Comparison of ENCODE assay signal across 8 mouse cellular contexts in genomic region chr7:80368635-80369421, GRCm38 (mm10). TPM values are rescaled to one million over a fixed set of nuclear protein-coding genes. Genes with fewer than 3 reads are reported as not detected.
DNase-seq lines count a peak whose midpoint lies in the region; ATAC-seq and TF ChIP-seq lines count a peak whose summit lies in the region.

No protein-coding gene starts in this region.

- H3K9me3 ChIP-seq in embryonic facial prominence, embryonic 15.5 days (replicated peaks), result no peaks in the 10 kb centered on the region
- H3K9me3 ChIP-seq in limb, embryonic 14.5 days (ENCODE audit: control insufficient read depth, low read length), result no peaks in the 10 kb centered on the region

- H3K27me3 ChIP-seq in testis, adult 2 months (ENCODE audit: control insufficient read depth, insufficient read depth, low read length), result no peaks in the 10 kb centered on the region
- no peaks in the 10 kb centered on the region for H3K27me3 ChIP-seq in embryonic facial prominence, embryonic 15.5 days
- H3K27me3 ChIP-seq in limb, embryonic 14.5 days (ENCODE audit: control insufficient read depth, insufficient read depth, low read length), result no peaks in the 10 kb centered on the region

- no peak for TF ChIP-seq POLR2A in testis, adult 2 months (IDR thresholded peaks at IDR 0.05; ENCODE audit: control insufficient read depth, low read depth, low read length)
- no peak for TF ChIP-seq POLR2A in limb, embryonic 14.5 days (IDR thresholded peaks at IDR 0.05; ENCODE audit: borderline replicate concordance, extremely low read depth, insufficient read depth, insufficient read length)

- no peak overlapping the region for H3K4me3 ChIP-seq in testis, adult 2 months (ENCODE audit: control insufficient read depth, low read depth, low read length)
- H3K4me3 ChIP-seq in embryonic facial prominence, embryonic 15.5 days (replicated peaks), result 0 out of 2 replicates have a peak overlapping the region, but pooled peaks have one; percentile 60
- 0 out of 2 replicates have a peak overlapping the region, but pooled peaks have one; percentile 2 for H3K4me3 ChIP-seq in limb, embryonic 14.5 days (replicated peaks; ENCODE audit: low read length)

- no peak for DNase-seq in testis, postnatal 14 days (ENCODE audit: low spot score)
- DNase-seq in limb, embryonic 14.5 days (ENCODE audit: low spot score), result no peak
- DNase-seq in thymus, postnatal 14 days, result peak; percentile 36
- DNase-seq in left cerebral cortex, adult 9 months (ENCODE audit: low spot score in 2 of 2), result no peak
- no peak for DNase-seq in right cerebral cortex, postnatal 14 days
- DNase-seq in right cerebral cortex, postnatal 4 days, result no peak

- TF ChIP-seq CTCF in testis, adult 2 months (IDR thresholded peaks at IDR 0.05; ENCODE audit: control insufficient read depth, insufficient read depth, insufficient replicate concordance, low read depth, low read length), result no peak

- peaks cover 7% of the 10 kb centered on the region for H3K4me1 ChIP-seq in testis, adult 2 months (ENCODE audit: control insufficient read depth, insufficient read depth, low read length)
- H3K4me1 ChIP-seq in embryonic facial prominence, embryonic 15.5 days, result peaks cover 29% of the 10 kb centered on the region
- peaks cover 12% of the 10 kb centered on the region for H3K4me1 ChIP-seq in limb, embryonic 14.5 days (ENCODE audit: control insufficient read depth, insufficient read depth, low read length)

- peaks cover 5% of the 10 kb centered on the region for H3K36me3 ChIP-seq in testis, adult 2 months (ENCODE audit: control insufficient read depth, insufficient read depth, low read length)
- H3K36me3 ChIP-seq in embryonic facial prominence, embryonic 15.5 days, result peaks cover 42% of the 10 kb centered on the region
- H3K36me3 ChIP-seq in limb, embryonic 14.5 days (ENCODE audit: control insufficient read depth, insufficient read depth, low read length), result peaks cover 41% of the 10 kb centered on the region

- WGBS in embryonic facial prominence, embryonic 15.5 days, result 55% methylated on average over 20 of the region's 20 CpGs
- 71% methylated on average over 20 of the region's 20 CpGs for WGBS in limb, embryonic 14.5 days

- H3K9ac ChIP-seq in embryonic facial prominence, embryonic 15.5 days, result no peak overlapping the region
- no peak overlapping the region for H3K9ac ChIP-seq in limb, embryonic 14.5 days (ENCODE audit: low read depth, low read length, severe bottlenecking)

- H3K27ac ChIP-seq in testis, adult 2 months (ENCODE audit: control insufficient read depth, insufficient read depth, low read depth, low read length), result peak overlapping the region; percentile 7; the same call in 1 of the 2 replicates
- H3K27ac ChIP-seq in embryonic facial prominence, embryonic 15.5 days (replicated peaks), result peak overlapping the region; percentile 76; the same call in 1 of the 2 replicates
- no peak overlapping the region for H3K27ac ChIP-seq in limb, embryonic 14.5 days (replicated peaks; ENCODE audit: low read depth, low read length)

- H3K4me2 ChIP-seq in embryonic facial prominence, embryonic 15.5 days (replicated peaks), result peak overlapping the region; percentile 57
- H3K4me2 ChIP-seq in limb, embryonic 14.5 days (replicated peaks; ENCODE audit: low read depth, low read length, severe bottlenecking), result peak overlapping the region; percentile 68; the same call in 1 of the 2 replicates

- ATAC-seq in embryonic facial prominence, embryonic 15.5 days (ENCODE audit: insufficient number of reproducible peaks, low FRiP score, low TSS enrichment, low read depth), result no peak
- ATAC-seq in limb, embryonic 14.5 days (ENCODE audit: low FRiP score, low read depth), result no peak

RNA-seq across cellular contexts. Expression of gene Man2a2, which starts 2.3 kb away (rescaled TPM):
- polyA plus RNA-seq in testis, adult 2 months (2012; rRNA removed), result 62.1 and 71.5 TPM in 2 replicates
- polyA plus RNA-seq in embryonic facial prominence, embryonic 15.5 days (2015; fragmentation: Nextera tagmentation; extraction: Ambion mirVana), result 24.8 and 25.2 TPM in 2 replicates
- 64.8 and 89.1 TPM in 2 replicates for polyA plus RNA-seq in limb, embryonic 14.5 days (2012; rRNA removed)
- polyA plus RNA-seq in limb, embryonic 14.5 days (2014; fragmentation: Nextera tagmentation; extraction: Ambion mirVana), result 14.8 and 18.4 TPM in 2 replicates

RNA-seq across cellular contexts. Expression of gene Fes, which starts 18.9 kb away (rescaled TPM):
- polyA plus RNA-seq in testis, adult 2 months (2012; rRNA removed), result 1.5 TPM in 2 replicates
- polyA plus RNA-seq in embryonic facial prominence, embryonic 15.5 days (2015; fragmentation: Nextera tagmentation; extraction: Ambion mirVana), result 16.4 and 16.7 TPM in 2 replicates
- 23.5 and 26.0 TPM in 2 replicates for polyA plus RNA-seq in limb, embryonic 14.5 days (2012; rRNA removed)
- polyA plus RNA-seq in limb, embryonic 14.5 days (2014; fragmentation: Nextera tagmentation; extraction: Ambion mirVana), result 12.6 and 14.5 TPM in 2 replicates

RNA-seq across cellular contexts. Expression of gene Hddc3, which starts 25.9 kb away (rescaled TPM):
- 15.5 and 23.7 TPM in 2 replicates for polyA plus RNA-seq in testis, adult 2 months (2012; rRNA removed)
- polyA plus RNA-seq in embryonic facial prominence, embryonic 15.5 days (2015; fragmentation: Nextera tagmentation; extraction: Ambion mirVana), result 22.9 and 25.4 TPM in 2 replicates
- polyA plus RNA-seq in limb, embryonic 14.5 days (2012; rRNA removed), result 48.8 and 50.4 TPM in 2 replicates
- polyA plus RNA-seq in limb, embryonic 14.5 days (2014; fragmentation: Nextera tagmentation; extraction: Ambion mirVana), result 23.1 and 23.8 TPM in 2 replicates

RNA-seq across cellular contexts. Expression of gene Unc45a, which starts 28.0 kb away (rescaled TPM):
- 9.4 and 21.9 TPM in 2 replicates for polyA plus RNA-seq in testis, adult 2 months (2012; rRNA removed)
- polyA plus RNA-seq in embryonic facial prominence, embryonic 15.5 days (2015; fragmentation: Nextera tagmentation; extraction: Ambion mirVana), result 55.6 and 57.7 TPM in 2 replicates
- 55.1 and 62.6 TPM in 2 replicates for polyA plus RNA-seq in limb, embryonic 14.5 days (2012; rRNA removed)
- 36.9 and 40.4 TPM in 2 replicates for polyA plus RNA-seq in limb, embryonic 14.5 days (2014; fragmentation: Nextera tagmentation; extraction: Ambion mirVana)

RNA-seq across cellular contexts. Expression of gene Furin, which starts 36.4 kb away (rescaled TPM):
- polyA plus RNA-seq in testis, adult 2 months (2012; rRNA removed), result 8.2 and 8.3 TPM in 2 replicates
- 16.0 and 16.7 TPM in 2 replicates for polyA plus RNA-seq in embryonic facial prominence, embryonic 15.5 days (2015; fragmentation: Nextera tagmentation; extraction: Ambion mirVana)
- 40.5 and 58.3 TPM in 2 replicates for polyA plus RNA-seq in limb, embryonic 14.5 days (2012; rRNA removed)
- polyA plus RNA-seq in limb, embryonic 14.5 days (2014; fragmentation: Nextera tagmentation; extraction: Ambion mirVana), result 17.0 and 19.8 TPM in 2 replicates
